Mouse (Mus musculus) kidney, embryonic 16.5 days (tissue): ENCODE measurements around the gene Ager. TPM values are rescaled to one million over a fixed set of nuclear protein-coding genes. Genes with fewer than 3 reads are reported as not detected.

Source experiments
- ATAC-seq: fragments of 200-750 bp; cut with Nextera tagmentation; 2 replicates; pipeline ENCODE4 v1.8.0; 2017; ENCODE audit warnings: moderate TSS enrichment; ENCODE audit not compliant: low FRiP score, low TSS enrichment
- H3K27ac ChIP-seq: fragments of 300-500 bp; sonication (generic); 2 replicates; pipeline ENCODE4 v1.5.1; 2014; ENCODE audit warnings: low read length
- H3K27me3 ChIP-seq: fragments of 300-500 bp; sonication (generic); 2 replicates; pipeline ENCODE4 v1.6.1; 2014; ENCODE audit warnings: low read length, control low read depth, mixed read lengths; ENCODE audit not compliant: insufficient read depth
- H3K36me3 ChIP-seq: fragments of 300-500 bp; sonication (generic); 2 replicates; pipeline ENCODE4 v1.6.1; 2014; ENCODE audit warnings: low read length, control low read depth, mixed read lengths; ENCODE audit not compliant: insufficient read depth
- H3K4me1 ChIP-seq: fragments of 300-500 bp; sonication (generic); 2 replicates; pipeline ENCODE4 v1.6.1; 2014; ENCODE audit warnings: low read length, control low read depth, mixed read lengths; ENCODE audit not compliant: insufficient read depth
- H3K4me2 ChIP-seq: fragments of 300-500 bp; sonication (generic); replicated peaks from 2 replicates; pipeline ENCODE4 v1.6.1; 2014; ENCODE audit warnings: low read depth, low read length
- H3K4me3 ChIP-seq: fragments of 300-500 bp; sonication (generic); 2 replicates; pipeline ENCODE4 v1.5.1; 2014; ENCODE audit warnings: mild to moderate bottlenecking, low read length
- H3K9ac ChIP-seq: fragments of 300-500 bp; sonication (generic); replicated peaks from 2 replicates; pipeline ENCODE4 v1.6.1; 2014; ENCODE audit warnings: low read length
- H3K9me3 ChIP-seq: fragments of 300-500 bp; sonication (generic); 2 replicates; pipeline ENCODE4 v1.6.1; 2016; ENCODE audit warnings: low read length, control low read depth
- WGBS: fragments of 180-500 bp; shearing (Covaris S2); extraction: QIAGEN DNeasy Blood & Tissue Kit; methylation state at CpG from one replicate; pipeline ENCODE4 v1.1.7; 2014; 5-methylcytosine and 5-hydroxymethylcytosine counted together
- polyA plus RNA-seq: library from polyadenylated mRNA; unstranded; fragments of >200 nt; fragmentation: Nextera tagmentation; extraction: Ambion mirVana; gene quantifications from 2 replicates; pipeline ENCODE4 v1.2.1, GENCODE M21; 2015

Gene Ager
- polyA plus RNA-seq, 1 experiment from 2014 or later = 16.8 TPM

DNA sequence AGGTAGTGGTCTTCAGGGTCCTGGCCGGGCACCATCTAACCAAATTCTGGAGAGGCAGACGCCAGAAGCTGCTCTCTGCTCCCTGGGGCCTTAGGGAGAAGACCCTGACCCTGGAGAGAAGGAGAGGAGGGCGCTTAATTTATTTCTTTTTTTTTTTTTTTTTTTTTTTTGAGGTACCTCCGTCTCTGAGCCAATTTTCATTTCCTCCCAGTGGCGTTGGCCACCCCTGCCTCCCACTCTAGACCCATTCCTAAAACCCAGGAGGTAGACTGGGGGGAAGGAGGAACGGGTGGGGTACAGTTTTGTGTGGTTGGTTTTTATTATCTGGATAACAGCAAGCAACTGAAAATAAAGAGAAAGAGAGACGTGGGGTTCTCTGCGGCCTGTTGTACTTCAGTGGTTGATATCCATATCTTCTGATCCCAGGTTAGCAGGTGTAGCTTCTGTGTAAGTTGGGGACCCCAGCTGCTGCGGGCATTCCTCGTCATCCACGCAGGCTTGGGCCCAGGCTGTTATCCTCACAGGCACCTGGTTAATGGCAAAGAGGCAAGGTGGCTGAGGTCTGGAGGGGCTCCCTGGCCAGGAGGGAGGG is 15.5 kb downstream of the Ager start:
- Histone ChIP-seq H3K4me1 (peaks cover 10% of the 10 kb centered on the region), H3K4me3 (no peak overlapping the region), H3K9ac (no peak overlapping the region), H3K27ac (no peak overlapping the region), H3K36me3 (peaks cover 65% of the 10 kb centered on the region), H3K27me3 (no peaks in the 10 kb centered on the region), H3K9me3 (no peaks in the 10 kb centered on the region), H3K4me2 (no peak overlapping the region)
- WGBS = 80% methylated on average over 11 of the region's 11 CpGs
- no peak for ATAC-seq

DNA sequence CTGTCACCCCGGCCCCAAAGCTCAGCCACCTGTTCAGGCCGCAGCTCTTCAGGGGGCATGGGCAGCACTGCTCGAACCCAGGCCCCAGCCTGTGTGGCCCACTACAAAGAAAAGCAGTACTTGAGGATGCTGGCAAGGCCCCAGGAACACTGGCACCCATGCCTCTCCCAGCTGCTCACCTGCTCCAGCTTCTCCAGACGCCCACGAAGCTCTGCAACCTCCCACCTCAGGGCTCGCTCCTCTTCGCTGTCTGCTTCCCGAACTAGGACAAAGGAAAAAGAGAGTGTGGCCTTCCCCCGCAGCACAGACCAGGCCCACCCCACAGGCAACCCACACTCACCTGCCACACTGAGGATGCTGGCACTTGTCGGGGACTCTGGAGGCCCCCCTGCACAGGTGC is 16.2 kb downstream of the Ager start:
- 94% methylated on average over 10 of the region's 10 CpGs for WGBS
- Histone ChIP-seq H3K9me3 (no peaks in the 10 kb centered on the region), H3K27ac (no peak overlapping the region), H3K4me1 (peaks cover 4% of the 10 kb centered on the region; the same call in 1 of the 2 replicates), H3K36me3 (peaks cover 66% of the 10 kb centered on the region), H3K9ac (no peak overlapping the region), H3K4me3 (no peak overlapping the region), H3K27me3 (no peaks in the 10 kb centered on the region), H3K4me2 (no peak overlapping the region)
- ATAC-seq = no peak

DNA sequence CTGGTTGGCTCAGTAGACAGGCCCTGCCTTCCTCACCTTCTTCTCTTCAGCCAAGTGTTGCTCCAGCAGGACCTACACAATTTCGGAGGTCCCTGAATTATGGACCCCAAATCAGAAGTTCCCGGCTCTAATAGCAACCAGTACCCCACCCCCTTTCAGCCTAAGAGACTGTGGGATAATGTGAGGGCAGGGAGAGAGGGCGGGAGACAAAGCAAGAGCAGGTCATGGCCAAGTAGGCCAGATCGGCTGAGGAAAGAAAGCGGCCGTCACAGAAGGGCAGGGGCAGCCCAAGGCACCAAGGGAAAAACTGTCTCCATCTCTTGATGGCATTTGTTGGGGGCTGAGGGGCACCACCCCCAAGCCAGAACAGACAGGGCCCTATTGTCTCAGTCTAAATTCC is 18.2 kb downstream of the Ager start, which contains the start of gene Egfl8:
Gene Egfl8 (minus strand): TSS at position 101 of the 400 bp plus-strand sequence.
- Histone ChIP-seq H3K4me2 (no peak within 1 kb of the TSS), H3K9me3 (no peaks in the 10 kb centered on the region), H3K9ac (no peak within 1 kb of the TSS), H3K27ac (peak within 1 kb of the TSS; percentile 67), H3K4me1 (no peaks in the 10 kb centered on the region), H3K36me3 (peaks cover 68% of the 10 kb centered on the region), H3K4me3 (no peak within 1 kb of the TSS), H3K27me3 (no peaks in the 10 kb centered on the region)
- 75% methylated on average over 6 of the region's 6 CpGs for WGBS
- ATAC-seq = no peak

DNA sequence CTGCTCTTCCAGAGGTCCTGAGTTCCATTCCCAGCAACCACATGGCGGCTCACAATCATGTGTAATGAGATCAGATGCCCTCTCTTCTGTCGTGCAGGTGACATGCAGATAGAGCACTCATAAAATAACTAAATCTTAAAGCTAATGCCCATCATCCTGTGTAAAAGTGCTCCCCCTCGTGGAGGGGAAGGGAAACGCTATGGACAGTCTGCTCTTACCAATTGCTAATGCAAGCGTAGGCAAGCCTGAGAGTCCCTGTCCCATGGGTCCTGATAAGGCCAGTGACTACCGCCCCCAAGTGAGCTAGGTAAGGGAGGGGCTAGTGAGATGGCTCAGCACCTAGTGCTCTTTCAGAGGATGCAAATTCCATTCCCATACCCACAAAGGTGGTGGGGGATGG is 21.3 kb downstream of the Ager start:
- Histone ChIP-seq H3K4me1 (no peaks in the 10 kb centered on the region), H3K36me3 (peaks cover 56% of the 10 kb centered on the region), H3K9ac (no peak overlapping the region), H3K9me3 (no peaks in the 10 kb centered on the region), H3K4me3 (no peak overlapping the region), H3K4me2 (no peak overlapping the region), H3K27me3 (no peaks in the 10 kb centered on the region), H3K27ac (no peak overlapping the region)
- WGBS = 21% methylated on average over 6 of the region's 6 CpGs
- no peak; the same call in 1 of the 2 replicates for ATAC-seq

DNA sequence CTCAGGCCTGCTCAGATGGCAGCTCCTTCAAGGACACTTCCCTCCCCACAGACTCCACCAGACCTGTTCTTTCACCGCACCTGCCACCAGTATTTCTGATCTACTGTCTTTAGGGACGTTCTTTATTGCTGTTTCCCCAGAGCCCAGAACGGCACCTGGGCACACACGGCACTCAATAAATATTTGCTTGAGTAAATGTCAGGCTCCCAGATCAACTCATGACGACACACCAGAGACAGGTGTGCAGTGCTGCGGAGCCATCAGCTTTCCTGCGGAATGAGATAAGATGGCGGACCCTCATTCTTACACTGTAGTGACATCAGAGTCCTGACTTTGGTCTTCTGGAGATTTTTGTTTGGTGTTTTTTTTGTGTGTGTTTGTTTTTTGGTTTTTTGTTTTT is 23.3 kb downstream of the Ager start:
- no peak for ATAC-seq
- H3K27ac ChIP-seq = no peak overlapping the region

DNA sequence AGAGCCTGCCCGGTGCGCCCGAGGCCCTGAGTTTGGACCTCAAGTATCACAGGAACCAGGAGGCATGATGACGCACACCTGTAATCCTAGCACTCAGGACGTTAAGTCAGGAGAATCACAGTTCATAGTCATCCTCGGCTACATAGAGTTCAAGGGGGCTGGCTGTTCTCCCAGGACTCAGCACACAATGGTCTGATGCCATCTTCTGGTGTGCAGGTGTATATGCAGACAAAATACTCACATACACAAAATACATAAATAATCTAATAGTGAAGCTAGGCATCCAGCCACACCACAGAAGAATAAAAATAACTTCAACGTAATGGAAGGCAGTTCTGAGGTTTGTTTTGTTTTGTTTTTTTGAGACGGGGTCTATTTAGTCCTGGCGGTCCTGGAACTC is 25.5 kb downstream of the Ager start:
- WGBS = 78% methylated on average over 9 of the region's 9 CpGs
- Histone ChIP-seq H3K4me2 (no peak overlapping the region), H3K36me3 (peaks cover 34% of the 10 kb centered on the region), H3K27ac (no peak overlapping the region), H3K4me3 (no peak overlapping the region), H3K4me1 (peaks cover 15% of the 10 kb centered on the region), H3K9me3 (no peaks in the 10 kb centered on the region), H3K9ac (no peak overlapping the region), H3K27me3 (no peaks in the 10 kb centered on the region)
- no peak for ATAC-seq

More for the DNA sequence above, 23.3 kb downstream of the Ager start:
- peaks cover 49% of the 10 kb centered on the region for H3K36me3 ChIP-seq
- no peak overlapping the region for H3K4me3 ChIP-seq
- no peak overlapping the region for H3K9ac ChIP-seq
- no peaks in the 10 kb centered on the region for H3K9me3 ChIP-seq
- 85% methylated on average over 8 of the region's 8 CpGs for WGBS
- no peaks in the 10 kb centered on the region for H3K27me3 ChIP-seq
- no peak overlapping the region for H3K4me2 ChIP-seq
- peaks cover 5% of the 10 kb centered on the region; the same call in 1 of the 2 replicates for H3K4me1 ChIP-seq

DNA sequence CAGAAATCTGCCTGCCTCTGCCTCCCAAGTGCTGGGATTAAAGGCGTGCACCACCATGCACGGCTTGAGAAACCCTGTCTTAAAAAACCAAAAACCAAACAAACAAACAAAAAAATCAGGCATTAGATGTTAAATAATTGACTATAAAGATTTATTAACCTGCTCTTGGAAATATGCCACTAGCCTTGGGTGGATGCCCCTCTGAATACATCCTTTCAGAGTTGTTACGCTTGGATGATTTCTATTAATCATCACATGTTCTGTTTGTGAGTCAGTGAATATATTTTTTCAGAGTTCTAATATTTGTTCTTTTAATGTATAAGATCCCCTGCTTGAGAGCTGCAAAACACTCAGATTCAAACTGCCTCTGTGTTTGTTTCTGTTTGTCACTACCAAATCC is 27.3 kb downstream of the Ager start:
- H3K9ac ChIP-seq = no peak overlapping the region
- no peaks in the 10 kb centered on the region for H3K9me3 ChIP-seq
- peaks cover 33% of the 10 kb centered on the region for H3K4me1 ChIP-seq
- no peak overlapping the region for H3K4me3 ChIP-seq
- no peak overlapping the region for H3K4me2 ChIP-seq
- no peak overlapping the region for H3K27ac ChIP-seq
- no peak for ATAC-seq
- 90% methylated on average over 3 of the region's 3 CpGs for WGBS
- H3K27me3 ChIP-seq = peaks cover 5% of the 10 kb centered on the region
- H3K36me3 ChIP-seq = peaks cover 25% of the 10 kb centered on the region

DNA sequence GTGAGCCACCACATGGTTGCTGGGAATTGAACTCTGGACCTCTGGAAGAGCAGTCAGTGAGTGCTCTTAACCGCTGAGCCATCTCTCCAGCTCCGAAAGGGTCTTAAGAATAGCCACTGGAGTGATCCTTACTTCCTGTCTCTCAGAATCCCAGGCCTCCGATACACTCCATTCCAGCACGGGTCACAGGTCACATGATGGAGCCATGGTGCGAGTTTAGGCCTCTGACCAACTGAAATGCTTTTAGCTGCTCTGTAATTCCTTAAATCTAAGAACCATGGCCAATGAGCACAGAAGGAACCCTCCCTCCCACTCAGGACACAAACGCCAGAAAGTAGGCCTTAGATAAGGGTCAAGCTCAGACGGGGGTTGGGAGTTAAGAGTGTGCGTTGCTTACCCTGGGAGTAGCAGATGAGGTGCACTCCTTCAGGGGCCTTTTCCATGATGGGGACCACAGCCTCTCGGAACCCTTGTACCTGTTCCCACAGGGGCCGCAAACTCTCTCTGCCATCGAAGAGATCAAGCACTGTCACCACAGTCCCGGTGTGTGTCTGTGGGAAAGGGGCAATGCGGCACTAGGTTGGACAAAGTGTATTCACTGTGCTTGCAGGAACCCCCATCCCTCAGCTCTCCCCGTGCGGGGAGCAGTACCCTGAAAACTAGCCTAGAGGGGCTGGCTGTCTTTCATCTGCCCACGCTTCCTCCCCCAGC is 28.6 kb downstream of the Ager start:
- peak overlapping the region; percentile 98 for H3K27ac ChIP-seq
- peak overlapping the region; percentile 84 for H3K4me3 ChIP-seq
- peaks cover 45% of the 10 kb centered on the region for H3K4me1 ChIP-seq
- 46% methylated on average over 16 of the region's 16 CpGs for WGBS
- peak overlapping the region; percentile 87 for H3K9ac ChIP-seq
- peaks cover 24% of the 10 kb centered on the region for H3K36me3 ChIP-seq
- peak; percentile 0; the same call in 1 of the 2 replicates for ATAC-seq
- no peaks in the 10 kb centered on the region for H3K9me3 ChIP-seq
- H3K27me3 ChIP-seq = peaks cover 17% of the 10 kb centered on the region
- H3K4me2 ChIP-seq = peak overlapping the region; percentile 87

DNA sequence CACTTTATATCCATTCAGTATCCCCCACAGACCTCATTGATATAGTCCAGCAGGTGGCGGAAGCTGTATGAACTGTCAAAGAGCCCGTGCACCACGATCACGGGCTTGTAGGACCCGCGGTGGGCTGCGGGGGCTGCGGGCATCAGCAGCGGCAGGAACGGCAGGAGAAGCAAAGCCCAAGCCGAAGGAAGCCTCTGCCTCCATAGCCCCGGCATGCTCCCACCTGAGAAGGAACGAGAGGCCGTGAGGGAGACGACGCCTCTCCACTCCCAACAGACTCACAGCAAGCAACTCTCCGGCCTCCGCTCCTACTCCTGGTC is 29.1 kb downstream of the Ager start:
- Histone ChIP-seq H3K36me3 (peaks cover 18% of the 10 kb centered on the region; the same call in 1 of the 2 replicates), H3K27ac (peak overlapping the region; percentile 98), H3K4me2 (peak overlapping the region; percentile 87), H3K4me3 (peak overlapping the region; percentile 84), H3K9ac (peak overlapping the region; percentile 87), H3K9me3 (no peaks in the 10 kb centered on the region), H3K4me1 (peaks cover 50% of the 10 kb centered on the region), H3K27me3 (peaks cover 22% of the 10 kb centered on the region)
- WGBS = under 1% methylated on average over 18 of the region's 18 CpGs
- ATAC-seq = peak; percentile 29
